Mouse (Mus musculus): ENCODE measurements around the gene Relt. TPM values are rescaled to one million over a fixed set of nuclear protein-coding genes. Genes with fewer than 3 reads are reported as not detected.

Relt gene
- polyA plus RNA-seq, 1 experiment from 2014 or later: 2.2 TPM

- Histone ChIP-seq H3K36me3 (replicated peaks) (peaks cover 46% of the 10 kb centered on the region), H3K9me3 (no peaks in the 10 kb centered on the region), H3K27me3 (no peaks in the 10 kb centered on the region), H3K4me1 (no peaks in the 10 kb centered on the region), H3K27ac (no peak overlapping the region), H3K9ac (no peak overlapping the region), H3K4me3 (replicated peaks) (no peak overlapping the region), H3K4me2 (no peak overlapping the region)
- no peak for ATAC-seq (ENCODE audit: low FRiP score)
- 83% methylated on average over 5 of the region's 5 CpGs for WGBS
Observed at GRCm38 (mm10) chr7:100871892-100872291, 8.6 kb upstream of the Relt start.

GRCm38 (mm10) chr7:100871355-100871754 lies 8.1 kb upstream of the Relt start:
- WGBS: 89% methylated on average over 4 of the region's 4 CpGs
- Histone ChIP-seq H3K4me3 (replicated peaks) (no peak overlapping the region), H3K4me1 (no peaks in the 10 kb centered on the region), H3K4me2 (no peak overlapping the region), H3K36me3 (replicated peaks) (peaks cover 41% of the 10 kb centered on the region), H3K9ac (no peak overlapping the region), H3K27me3 (no peaks in the 10 kb centered on the region), H3K27ac (no peak overlapping the region), H3K9me3 (no peaks in the 10 kb centered on the region)
- ATAC-seq (ENCODE audit: low FRiP score): no peak

GRCm38 (mm10) chr7:100869877-100870629 lies 6.8 kb upstream of the Relt start:
- no peak overlapping the region for H3K9ac ChIP-seq
- no peak overlapping the region for H3K4me2 ChIP-seq
- peaks cover 37% of the 10 kb centered on the region for H3K36me3 ChIP-seq (replicated peaks)
- no peaks in the 10 kb centered on the region for H3K4me1 ChIP-seq
- no peaks in the 10 kb centered on the region for H3K27me3 ChIP-seq
- H3K9me3 ChIP-seq: no peaks in the 10 kb centered on the region
- H3K27ac ChIP-seq: no peak overlapping the region
- WGBS: 89% methylated on average over 8 of the region's 8 CpGs
- ATAC-seq (ENCODE audit: low FRiP score): no peak
- H3K4me3 ChIP-seq (replicated peaks): no peak overlapping the region

- Histone ChIP-seq H3K4me3 (replicated peaks) (no peak overlapping the region), H3K4me1 (no peaks in the 10 kb centered on the region), H3K27ac (no peak overlapping the region), H3K36me3 (replicated peaks) (peaks cover 22% of the 10 kb centered on the region), H3K9ac (no peak overlapping the region), H3K27me3 (no peaks in the 10 kb centered on the region), H3K4me2 (no peak overlapping the region), H3K9me3 (no peaks in the 10 kb centered on the region)
- no peak for ATAC-seq (ENCODE audit: low FRiP score)
- 79% methylated on average over 4 of the region's 4 CpGs for WGBS
Observed at GRCm38 (mm10) chr7:100868551-100868950, 5.3 kb upstream of the Relt start.

- no peak overlapping the region for H3K4me3 ChIP-seq (replicated peaks)
- no peaks in the 10 kb centered on the region for H3K27me3 ChIP-seq
- 64% methylated on average over 2 of the region's 2 CpGs for WGBS
- H3K9me3 ChIP-seq: no peaks in the 10 kb centered on the region
- peaks cover 3% of the 10 kb centered on the region for H3K4me1 ChIP-seq
- H3K4me2 ChIP-seq: no peak overlapping the region
- peaks cover 12% of the 10 kb centered on the region for H3K36me3 ChIP-seq (replicated peaks)
- no peak for ATAC-seq (ENCODE audit: low FRiP score)
- no peak overlapping the region for H3K27ac ChIP-seq
- no peak overlapping the region for H3K9ac ChIP-seq
Observed at GRCm38 (mm10) chr7:100867561-100867960, 4.3 kb upstream of the Relt start.

- Histone ChIP-seq H3K9me3 (no peaks in the 10 kb centered on the region), H3K27me3 (peaks cover 5% of the 10 kb centered on the region; the same call in 1 of the 2 replicates), H3K4me2 (no peak overlapping the region), H3K4me1 (peaks cover 11% of the 10 kb centered on the region), H3K4me3 (replicated peaks) (no peak overlapping the region), H3K36me3 (replicated peaks) (0 out of 2 replicates have a peak, but pooled peaks cover 4% of the 10 kb centered on the region), H3K27ac (no peak overlapping the region), H3K9ac (no peak overlapping the region)
- WGBS: 13% methylated on average over 3 of the region's 3 CpGs
- no peak for ATAC-seq (ENCODE audit: low FRiP score)
Observed at GRCm38 (mm10) chr7:100866675-100867074, 3.4 kb upstream of the Relt start.

- Histone ChIP-seq H3K27me3 (peaks cover 7% of the 10 kb centered on the region; the same call in 1 of the 2 replicates), H3K9ac (peak overlapping the region; percentile 72), H3K4me2 (peak overlapping the region; percentile 99), H3K36me3 (replicated peaks) (no peaks in the 10 kb centered on the region), H3K27ac (no peak overlapping the region; the same call in 1 of the 2 replicates), H3K4me3 (replicated peaks) (peak overlapping the region; percentile 74), H3K4me1 (peaks cover 13% of the 10 kb centered on the region), H3K9me3 (no peaks in the 10 kb centered on the region)
- 4% methylated on average over 4 of the region's 4 CpGs for WGBS
- ATAC-seq (ENCODE audit: low FRiP score): no peak
Observed at GRCm38 (mm10) chr7:100862353-100862752, 893 bp downstream of the Relt start.

GRCm38 (mm10) chr7:100861209-100861608 lies 2.0 kb downstream of the Relt start:
- Histone ChIP-seq H3K4me1 (peaks cover 15% of the 10 kb centered on the region), H3K27me3 (peaks cover 7% of the 10 kb centered on the region; the same call in 1 of the 2 replicates), H3K9ac (no peak overlapping the region), H3K27ac (no peak overlapping the region), H3K4me3 (replicated peaks) (no peak overlapping the region), H3K4me2 (no peak overlapping the region), H3K36me3 (replicated peaks) (no peaks in the 10 kb centered on the region), H3K9me3 (no peaks in the 10 kb centered on the region)
- ATAC-seq (ENCODE audit: low FRiP score): no peak
- 91% methylated on average over 5 of the region's 5 CpGs for WGBS

- Histone ChIP-seq H3K27ac (no peak overlapping the region), H3K4me3 (replicated peaks) (no peak overlapping the region), H3K9me3 (no peaks in the 10 kb centered on the region), H3K36me3 (replicated peaks) (no peaks in the 10 kb centered on the region), H3K9ac (no peak overlapping the region), H3K4me1 (peaks cover 20% of the 10 kb centered on the region), H3K4me2 (no peak overlapping the region), H3K27me3 (peaks cover 7% of the 10 kb centered on the region; the same call in 1 of the 2 replicates)
- ATAC-seq (ENCODE audit: low FRiP score): no peak
- WGBS: 87% methylated on average over 3 of the region's 3 CpGs
Observed at GRCm38 (mm10) chr7:100860450-100860849, 2.8 kb downstream of the Relt start.

GRCm38 (mm10) chr7:100855795-100856573 lies 7.3 kb downstream of the Relt start:
- H3K4me2 ChIP-seq: no peak overlapping the region
- H3K27ac ChIP-seq: no peak overlapping the region
- no peaks in the 10 kb centered on the region for H3K9me3 ChIP-seq
- H3K4me3 ChIP-seq (replicated peaks): no peak overlapping the region
- ATAC-seq (ENCODE audit: low FRiP score): no peak
- H3K36me3 ChIP-seq (replicated peaks): no peaks in the 10 kb centered on the region
- H3K4me1 ChIP-seq: peaks cover 23% of the 10 kb centered on the region
- WGBS: 72% methylated on average over 5 of the region's 5 CpGs
- no peaks in the 10 kb centered on the region for H3K27me3 ChIP-seq
- H3K9ac ChIP-seq: no peak overlapping the region

GRCm38 (mm10) chr7:100855300-100855699 lies 7.9 kb downstream of the Relt start:
- H3K4me2 ChIP-seq: no peak overlapping the region
- peaks cover 23% of the 10 kb centered on the region for H3K4me1 ChIP-seq
- H3K4me3 ChIP-seq (replicated peaks): no peak overlapping the region
- H3K27me3 ChIP-seq: no peaks in the 10 kb centered on the region
- no peaks in the 10 kb centered on the region for H3K36me3 ChIP-seq (replicated peaks)
- WGBS: 47% methylated on average over 4 of the region's 4 CpGs
- no peak overlapping the region for H3K27ac ChIP-seq
- no peak for ATAC-seq (ENCODE audit: low FRiP score)
- H3K9ac ChIP-seq: no peak overlapping the region
- H3K9me3 ChIP-seq: no peaks in the 10 kb centered on the region

- no peak for ATAC-seq (ENCODE audit: low FRiP score)
- 58% methylated on average over 5 of the region's 5 CpGs for WGBS
- Histone ChIP-seq H3K4me2 (no peak overlapping the region), H3K9ac (no peak overlapping the region), H3K36me3 (replicated peaks) (no peaks in the 10 kb centered on the region), H3K9me3 (no peaks in the 10 kb centered on the region), H3K27me3 (no peaks in the 10 kb centered on the region), H3K27ac (no peak overlapping the region), H3K4me3 (replicated peaks) (no peak overlapping the region), H3K4me1 (peaks cover 23% of the 10 kb centered on the region)
Observed at GRCm38 (mm10) chr7:100854861-100855260, 8.4 kb downstream of the Relt start.
